Mouse (Mus musculus) hematopoietic stem cell, adult 5-6 weeks (primary cell): ENCODE measurements at regions not wholly inside any gene's neighbourhood (a gene's known extent, or its start where the extent isn't known, plus 50 kb on each side); places are given as distances from the start of the nearest gene placed in this dataset.

Experiments
- ATAC-seq, 2 experiments: fragments of 125-278 bp in 1 of 2; replicated peaks in 1 of 2; 2 replicates each; pipeline ENCODE4 v1.8.0; 2016 to 2017; ENCODE audit warnings: inconsistent platforms in 2 of 2, mild to moderate bottlenecking in 2 of 2, moderate number of reproducible peaks in 2 of 2, low read depth in 1 of 2, moderate TSS enrichment in 1 of 2; ENCODE audit not compliant: low FRiP score in 2 of 2, poor library complexity in 2 of 2, severe bottlenecking in 2 of 2, insufficient read depth in 1 of 2, low TSS enrichment in 1 of 2

- ATAC-seq, result no peak; a peak in 1 of 4 replicates
Measured at GRCm38 (mm10) chr1:88921401-88921800, 148.8 kb upstream of the Sh3bp4 start.

GRCm38 (mm10) chr1:88923791-88924581, 146.2 kb upstream of the Sh3bp4 start:
- no peak for ATAC-seq

DNA sequence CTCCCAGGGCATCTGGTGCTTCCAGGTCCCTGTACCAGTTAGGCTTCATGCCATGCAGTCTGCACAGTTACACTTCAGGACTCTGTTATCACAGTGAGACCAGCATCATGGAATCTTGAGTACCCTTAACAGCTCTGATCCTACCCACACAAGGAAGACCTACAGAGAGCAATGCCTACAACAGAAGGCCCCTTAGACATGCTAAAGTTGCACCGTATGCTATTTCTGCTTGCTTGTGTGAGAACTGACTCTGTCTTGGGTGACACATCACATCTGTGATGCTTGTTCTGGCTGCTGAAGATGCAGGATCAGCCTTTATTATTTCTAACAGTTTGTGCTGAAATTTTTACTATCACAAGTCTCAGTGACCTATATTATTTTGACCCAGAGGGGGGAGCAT, 135.0 kb upstream of the Sh3bp4 start:
- ATAC-seq, result no peak

DNA sequence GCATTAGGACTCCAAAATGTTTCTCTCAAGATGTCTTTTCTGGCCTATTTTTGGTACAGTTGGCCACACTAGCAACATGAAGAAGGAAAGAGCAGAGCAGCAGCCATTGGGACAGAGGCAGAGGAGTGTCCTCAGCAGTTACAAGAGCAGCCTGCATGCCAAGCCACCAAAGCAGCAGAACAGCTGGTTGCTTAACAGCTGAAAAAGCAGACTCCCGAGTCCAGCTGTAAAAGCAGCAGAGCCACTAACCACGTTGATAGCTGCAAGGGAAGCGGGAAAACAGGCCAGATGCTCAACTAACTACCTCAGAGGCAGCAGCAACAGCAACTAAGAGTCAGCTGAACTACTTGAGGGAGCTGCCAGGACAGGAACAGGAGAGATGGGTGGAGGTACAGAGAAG, 134.4 kb upstream of the Sh3bp4 start:
- no peak for ATAC-seq

DNA sequence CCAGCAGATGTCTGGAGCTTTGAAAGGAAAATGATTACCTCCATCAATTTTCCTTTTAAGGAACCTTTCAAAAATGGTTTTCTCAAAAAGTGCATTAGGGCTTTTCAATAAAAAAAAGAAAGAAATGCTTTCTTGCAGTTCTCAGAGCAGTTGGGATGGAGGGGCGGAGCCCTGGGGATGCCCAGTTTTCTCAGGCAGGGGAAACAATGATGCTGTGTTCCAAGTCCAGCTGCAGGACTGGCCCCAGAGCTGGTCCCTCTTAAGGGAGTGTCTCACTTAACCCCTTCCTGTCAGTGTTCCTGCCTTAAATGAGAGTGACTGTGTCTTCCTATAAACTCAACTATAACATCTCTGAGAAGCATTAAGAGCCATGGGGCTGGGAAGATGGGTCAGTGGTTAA, 132.9 kb upstream of the Sh3bp4 start:
- no peak for ATAC-seq

DNA sequence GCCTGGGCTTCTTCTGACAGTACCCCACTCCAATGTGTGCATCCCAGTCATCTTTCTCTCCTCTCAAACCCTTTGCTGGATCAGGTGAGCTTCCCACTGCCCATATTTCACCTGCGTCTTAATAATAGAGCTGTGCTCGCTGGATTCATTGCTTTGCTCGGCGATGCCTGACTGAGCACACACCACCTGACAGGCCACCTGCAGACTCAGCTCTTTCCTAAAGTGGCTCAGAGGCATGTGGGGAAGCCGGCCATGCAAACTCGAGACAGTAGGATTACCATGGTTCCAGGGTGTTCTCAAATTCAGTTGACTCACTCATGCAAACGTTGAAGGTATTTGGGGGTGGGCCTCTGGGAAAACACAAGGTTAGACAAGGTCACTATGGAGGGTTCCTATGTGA, 131.8 kb upstream of the Sh3bp4 start:
- no peak for ATAC-seq

- ATAC-seq, result peak; percentile 12 to 45; a peak in 1 of 4 replicates
Measured at GRCm38 (mm10) chr1:88943039-88943438, 127.2 kb upstream of the Sh3bp4 start.

DNA sequence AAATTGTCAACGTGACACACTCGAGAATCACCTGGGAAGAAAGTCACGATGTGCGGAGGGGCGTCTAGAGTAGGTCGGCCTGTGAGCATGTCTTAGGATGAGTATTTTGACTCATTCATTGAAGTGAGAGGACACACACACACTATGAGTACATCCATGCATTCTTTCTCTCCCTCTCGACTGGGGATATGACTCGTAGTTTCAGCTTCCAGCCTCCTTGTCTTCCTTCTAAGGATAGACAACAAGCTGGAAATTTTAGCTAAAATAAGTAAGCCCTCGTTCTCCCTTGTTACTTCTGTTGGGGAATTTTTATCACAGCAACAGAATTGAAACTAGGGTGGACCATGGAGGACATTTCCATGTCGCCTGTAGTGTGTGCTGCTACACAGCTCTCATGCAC, 124.3 kb upstream of the Sh3bp4 start:
- no peak for ATAC-seq

GRCm38 (mm10) chr1:88946374-88946773, 123.8 kb upstream of the Sh3bp4 start:
- ATAC-seq, result no peak

- no peak for ATAC-seq
Measured at GRCm38 (mm10) chr1:88949911-88950310, 120.3 kb upstream of the Sh3bp4 start.

DNA sequence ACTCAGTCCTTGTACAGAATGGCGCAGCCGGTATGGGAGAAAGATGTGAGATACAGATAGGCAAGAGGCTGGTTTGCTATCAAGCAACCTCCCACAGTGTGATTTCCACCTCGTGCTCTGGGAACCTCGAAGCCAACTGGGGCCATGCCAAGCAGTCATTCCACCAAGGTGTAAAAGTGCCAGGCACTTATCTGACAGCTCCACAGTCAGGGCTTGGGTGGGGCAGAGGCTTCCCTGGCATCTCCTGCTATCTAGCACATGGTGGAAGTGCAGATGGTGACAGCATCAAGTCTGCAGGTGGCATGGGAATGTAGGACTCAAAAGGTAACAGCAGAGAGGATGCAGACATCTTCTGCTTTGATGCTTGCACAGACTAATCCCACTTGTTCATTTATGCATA, 116.7 kb upstream of the Sh3bp4 start:
- no peak for ATAC-seq

GRCm38 (mm10) chr1:88954784-88955183, 115.4 kb upstream of the Sh3bp4 start:
- ATAC-seq, result no peak

DNA sequence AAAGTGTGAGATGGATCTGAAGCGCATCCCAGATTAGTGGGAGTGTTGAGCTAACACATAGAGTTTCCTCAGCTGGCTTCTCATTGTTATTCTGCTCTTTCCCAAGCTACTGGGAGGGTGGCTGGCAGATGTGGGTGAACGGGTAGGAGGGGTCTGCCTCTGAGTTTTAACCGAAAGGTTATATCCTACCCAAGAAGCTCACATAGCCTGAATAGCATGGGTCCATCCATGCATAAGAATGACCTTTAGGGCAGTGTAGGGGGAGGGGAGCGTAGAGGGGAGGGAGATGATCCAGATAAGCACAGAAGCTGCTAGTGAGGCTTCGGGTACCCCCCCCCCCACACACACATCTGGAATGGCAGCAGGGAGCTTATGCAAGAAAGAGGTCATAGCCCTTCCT, 113.2 kb upstream of the Sh3bp4 start:
- ATAC-seq, result no peak

- no peak for ATAC-seq
Measured at GRCm38 (mm10) chr1:88959715-88960114, 110.5 kb upstream of the Sh3bp4 start.

DNA sequence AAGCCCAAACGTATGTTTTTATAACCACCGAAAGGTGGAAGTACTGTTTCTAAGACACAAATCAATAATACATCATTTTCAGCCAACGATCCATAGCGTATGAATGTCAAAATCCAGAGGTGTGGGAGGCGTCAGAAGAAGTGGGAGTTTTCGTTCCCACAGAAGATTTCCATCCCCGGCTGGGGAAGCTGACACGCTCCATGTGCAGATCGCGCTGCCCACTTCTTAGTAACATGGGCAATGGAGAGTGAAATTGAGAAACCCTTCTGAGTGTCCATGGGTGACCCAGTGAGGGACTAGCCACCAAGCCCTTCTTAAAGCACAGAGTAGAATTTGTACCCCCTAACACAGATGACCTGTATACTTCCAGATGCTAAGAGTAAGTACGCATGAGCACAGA, 110.1 kb upstream of the Sh3bp4 start:
- ATAC-seq, result no peak

DNA sequence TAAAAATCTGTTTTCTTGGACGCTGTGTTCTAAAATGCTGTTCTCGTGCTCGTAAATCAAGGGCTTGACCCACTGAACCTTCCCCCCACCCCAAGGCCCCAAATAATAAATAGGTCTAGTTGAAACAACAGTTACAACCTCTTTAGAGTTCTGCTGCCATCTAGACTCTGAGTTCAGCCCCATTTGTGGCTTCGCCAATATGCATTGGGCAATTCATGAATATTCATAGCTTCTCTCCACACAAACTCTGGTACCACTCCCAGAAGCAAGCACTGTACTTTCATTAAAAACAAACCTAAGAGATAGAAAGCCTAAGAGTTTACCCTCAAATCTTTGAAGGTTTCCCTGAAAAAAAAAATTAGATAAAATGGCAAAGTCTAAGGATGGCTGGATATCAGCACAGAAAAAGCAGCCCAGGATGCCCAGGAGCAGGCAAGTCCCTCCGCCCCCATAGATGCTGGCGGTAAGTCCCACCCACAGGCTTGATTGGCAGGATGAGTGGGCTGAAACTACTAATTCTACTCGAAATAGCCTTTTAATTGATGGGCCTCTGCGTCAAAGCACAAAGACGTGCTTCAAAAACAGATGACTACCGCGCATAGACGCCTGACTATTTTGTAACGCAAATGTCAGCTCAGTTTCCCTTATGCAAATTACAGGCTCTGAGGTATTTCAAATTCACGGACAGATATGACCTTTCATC, 106.0 kb upstream of the Sh3bp4 start:
- ATAC-seq, result no peak

- ATAC-seq, result no peak
Measured at GRCm38 (mm10) chr1:88966416-88966815, 103.8 kb upstream of the Sh3bp4 start.

GRCm38 (mm10) chr1:88968142-88968541, 102.1 kb upstream of the Sh3bp4 start:
- no peak for ATAC-seq

DNA sequence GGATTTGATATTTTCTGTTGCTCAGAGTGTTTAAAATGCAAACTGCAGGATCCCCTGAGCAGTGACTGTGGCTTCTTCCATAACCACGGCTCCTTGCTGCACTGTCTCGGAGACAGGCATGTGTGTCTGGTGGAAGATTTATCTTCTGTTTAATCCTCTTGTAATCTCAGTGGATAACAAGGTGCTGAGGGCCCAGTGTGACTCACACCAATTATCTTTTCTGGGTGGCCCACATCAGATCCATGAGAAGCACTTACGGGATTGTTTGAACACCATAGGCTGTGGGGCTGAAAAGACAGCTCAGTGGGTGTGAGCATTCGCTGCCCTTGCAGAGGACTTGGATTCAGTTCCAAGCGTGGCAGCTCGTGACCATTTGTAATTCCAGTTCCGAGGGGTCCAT, 101.2 kb upstream of the Sh3bp4 start:
- ATAC-seq, result no peak
